Mouse (Mus musculus) cerebellum, adult 18-20 months (tissue): Measurements from ENCODE around the gene Mctp2.

Source experiments
- DNase-seq, 2 experiments: peaks; one replicate each; pipeline ENCODE4 v3.0.0; 2021

Gene Mctp2

DNA sequence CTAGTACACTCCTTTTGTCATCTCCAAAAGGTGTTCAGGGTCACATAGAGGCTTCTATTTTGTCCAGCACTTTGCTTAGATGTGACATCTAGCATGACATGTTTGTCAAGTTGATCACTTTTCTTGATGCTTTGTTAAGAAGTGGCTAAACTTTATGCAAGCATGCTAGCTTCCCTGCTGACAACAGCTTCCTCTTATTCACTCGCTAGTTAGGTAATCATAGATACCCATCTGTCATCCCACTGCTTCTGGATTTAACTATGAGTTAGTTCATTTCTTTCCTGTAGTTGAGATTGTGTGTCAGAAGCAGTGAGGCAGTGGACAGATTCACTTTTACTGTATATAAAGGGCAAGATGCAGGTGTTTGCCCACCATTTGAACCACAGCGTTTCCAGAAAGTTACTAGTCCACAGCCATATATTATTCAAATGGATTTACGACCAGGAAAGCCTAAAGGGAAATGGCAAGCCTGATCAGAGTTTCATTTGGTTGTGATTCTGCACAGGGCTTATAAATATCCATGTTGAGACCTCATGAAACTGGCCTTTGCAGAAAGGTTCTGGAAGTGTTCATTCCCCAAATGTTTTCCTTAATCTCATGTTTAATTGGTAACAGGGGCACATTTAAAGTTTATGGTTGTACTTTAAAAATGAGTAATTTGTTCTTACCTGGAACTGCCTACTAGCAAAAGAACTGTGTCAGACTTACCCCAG lies 216.8 kb downstream of the Mctp2 start:
- no peak for DNase-seq

DNA sequence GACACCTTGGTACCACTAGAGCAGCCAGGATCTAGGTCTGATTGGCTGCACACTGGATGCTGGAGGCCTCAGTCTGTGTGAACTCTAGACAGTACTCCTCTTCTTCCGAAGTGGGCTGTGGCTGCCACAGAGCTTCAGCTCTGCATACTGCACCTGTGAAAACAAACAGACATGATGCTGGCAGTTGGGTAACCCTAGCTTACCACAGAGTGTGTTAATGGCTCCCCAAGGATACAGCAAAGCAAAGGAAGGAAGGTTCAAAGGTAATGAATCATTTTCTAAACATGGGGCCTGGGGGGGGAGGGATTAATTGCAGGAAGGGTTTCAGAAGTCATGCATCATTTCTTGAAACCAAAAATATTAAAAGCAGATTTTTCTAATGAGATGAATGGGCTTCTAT lies 225.7 kb downstream of the Mctp2 start:
- DNase-seq, result no peak

DNA sequence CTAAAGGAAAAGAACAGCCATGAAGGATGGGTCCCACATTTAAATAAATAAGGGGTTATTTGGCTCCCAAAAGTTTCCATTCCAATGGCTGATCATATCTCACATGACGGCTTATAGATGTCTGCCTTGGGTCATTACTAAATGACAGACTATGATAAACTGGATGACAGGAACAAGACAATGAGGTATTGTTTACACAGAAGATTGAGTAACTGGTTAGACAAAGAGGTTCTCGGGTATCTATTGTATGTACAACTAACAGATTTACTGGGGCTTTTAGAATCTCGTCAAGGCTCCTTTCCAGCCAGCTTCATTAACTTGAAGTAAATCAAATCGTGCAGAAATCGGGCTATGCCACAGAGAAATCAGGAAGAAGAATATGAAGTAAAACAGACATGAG lies 227.5 kb downstream of the Mctp2 start:
- no peak for DNase-seq

DNA sequence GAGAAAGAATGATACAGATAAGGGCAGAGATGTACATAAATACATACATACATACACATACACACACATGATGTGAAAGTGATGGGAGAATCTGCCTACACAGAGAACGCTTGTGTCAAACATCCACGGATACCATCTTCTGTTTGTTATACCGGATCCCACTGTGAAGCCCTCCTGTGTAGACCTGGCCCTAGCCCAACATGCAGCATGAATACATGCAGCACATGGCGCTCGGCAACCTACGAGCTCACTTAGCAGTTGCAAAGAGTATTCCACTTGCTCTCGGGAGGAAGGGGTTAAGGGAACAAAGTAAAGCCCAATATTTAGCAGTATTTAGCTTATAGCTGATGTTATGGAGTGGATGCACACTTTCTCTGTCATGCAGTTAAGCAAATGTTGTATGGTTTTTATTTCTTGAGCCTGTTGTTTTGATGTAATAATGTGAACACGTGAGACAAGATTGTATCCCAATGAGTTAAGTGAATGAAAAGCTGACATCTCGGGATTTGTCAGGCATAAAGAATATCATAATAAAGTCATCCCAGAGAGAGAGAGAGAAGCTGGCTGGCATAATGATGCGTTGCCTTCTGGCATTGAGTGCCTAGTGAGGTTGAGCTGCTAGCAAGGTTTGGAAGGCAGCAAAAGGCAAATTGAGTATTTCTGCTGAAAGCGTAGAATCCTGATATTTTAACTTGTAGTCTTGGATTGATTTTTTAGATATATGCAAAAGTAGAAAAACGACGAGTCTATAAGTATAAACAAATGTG lies 234.8 kb downstream of the Mctp2 start:
- no peak for DNase-seq

DNA sequence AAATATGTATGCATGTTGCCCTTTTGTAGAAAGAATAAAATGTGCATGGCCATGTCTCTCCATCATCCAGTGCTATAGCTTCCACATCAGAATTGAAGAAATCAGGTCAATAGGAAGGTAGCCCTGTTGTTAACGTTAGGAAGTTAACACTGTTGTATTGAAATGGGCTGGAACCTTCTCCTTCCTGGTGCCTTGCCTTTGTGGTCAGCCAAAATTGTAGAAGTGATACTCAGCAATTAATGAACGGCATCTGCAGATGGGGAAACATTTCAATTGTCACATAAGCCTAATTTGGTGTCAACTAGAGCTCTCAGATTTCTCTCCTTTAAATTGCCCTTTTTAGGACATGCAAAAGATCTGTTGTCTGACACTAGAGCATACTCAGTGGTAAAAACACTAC lies 238.0 kb downstream of the Mctp2 start:
- no peak for DNase-seq

DNA sequence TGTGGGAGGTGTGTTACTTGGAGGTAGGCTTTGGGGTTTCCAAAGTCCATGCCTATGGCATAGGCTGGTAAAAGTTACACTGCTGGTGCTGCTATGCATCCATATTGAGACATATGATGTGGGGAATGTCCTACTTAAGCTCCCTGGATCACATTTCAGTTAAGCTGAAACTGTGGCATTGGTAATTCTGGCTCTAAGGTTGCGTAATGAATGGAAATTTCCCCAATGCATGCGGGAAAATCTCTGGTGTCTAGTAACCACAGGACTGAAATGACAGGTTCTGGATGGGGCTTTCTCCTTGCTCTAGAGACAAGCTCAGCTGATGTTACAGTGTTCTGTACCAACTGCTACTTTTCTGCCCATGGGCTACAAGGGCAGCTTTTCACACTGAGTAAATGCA lies 240.1 kb downstream of the Mctp2 start:
- no peak for DNase-seq

DNA sequence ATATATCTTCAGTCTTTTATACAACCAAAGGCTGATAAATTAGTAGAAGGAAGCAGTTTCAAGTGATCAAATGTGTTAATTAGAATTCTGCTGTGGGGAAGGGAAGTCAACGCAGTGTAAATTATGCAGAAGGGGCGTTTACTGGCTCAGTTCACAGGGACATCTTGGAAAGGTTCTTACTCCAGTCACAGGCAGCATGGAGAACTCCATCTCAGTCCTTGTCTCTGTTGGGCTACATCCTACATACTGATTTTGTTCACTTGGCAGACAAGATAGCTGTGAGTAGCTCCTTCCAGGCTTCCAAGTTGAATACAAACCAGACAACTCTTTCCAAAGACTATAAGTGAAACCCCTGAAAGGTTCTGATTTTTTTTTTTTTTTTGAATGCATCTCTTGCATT lies 254.6 kb downstream of the Mctp2 start:
- DNase-seq, result no peak

DNA sequence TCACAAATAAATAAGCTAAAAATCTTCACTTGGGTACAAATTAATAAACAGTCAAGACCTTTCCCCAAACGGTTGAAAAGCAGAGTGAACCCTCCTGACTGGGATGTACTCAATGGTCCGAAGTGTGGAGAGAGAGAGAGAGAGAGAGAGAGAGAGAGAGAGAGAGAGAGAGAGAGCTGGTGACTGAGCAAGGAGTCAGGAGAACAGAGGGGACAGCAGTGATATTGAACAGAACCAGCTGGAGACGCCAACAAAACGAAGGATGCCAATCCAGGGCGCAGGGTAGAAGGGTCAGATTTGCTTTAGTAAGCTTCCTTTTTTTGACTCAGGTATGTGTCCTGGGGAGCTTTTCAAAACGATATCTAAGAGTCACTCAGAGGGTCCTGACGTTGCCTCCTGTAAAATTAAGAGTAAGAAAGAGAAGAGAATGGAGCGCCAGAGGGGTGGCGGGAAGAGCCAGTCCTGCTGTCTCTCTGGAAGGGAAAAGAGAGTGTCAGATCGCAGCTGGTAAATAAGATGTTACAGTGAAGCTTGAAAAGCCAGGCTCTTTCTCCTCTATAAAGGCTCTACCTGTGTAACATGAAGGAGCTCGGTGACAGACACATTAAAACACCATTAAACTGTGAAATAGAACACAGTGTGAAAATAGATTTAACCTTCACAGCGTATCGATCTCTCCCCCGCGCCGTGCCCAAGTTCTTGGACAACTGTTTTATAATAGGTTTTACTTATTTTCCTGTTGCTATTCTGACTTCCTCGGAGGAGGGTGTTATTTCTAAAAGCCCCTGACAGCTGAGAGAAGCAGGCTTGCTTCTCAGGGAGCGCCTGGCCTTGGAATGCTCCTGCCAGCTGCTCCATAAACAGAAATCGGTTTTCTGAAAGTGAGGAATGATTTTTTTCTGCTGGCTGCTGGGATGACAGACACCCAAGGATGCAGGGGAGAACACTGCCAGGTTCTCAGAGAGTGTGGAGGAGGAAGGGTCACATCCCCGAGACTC lies 258.5 kb downstream of the Mctp2 start:
- DNase-seq, result no peak
